Mouse (Mus musculus) CD4-positive, CD25-positive, alpha-beta regulatory T cell (primary cell): ENCODE data around the gene Cpne4. TPM values are rescaled to one million over a fixed set of nuclear protein-coding genes. Genes with fewer than 3 reads are reported as not detected.

Source experiments
- polyA plus RNA-seq: library from polyadenylated mRNA; unstranded; fragments of 100-300 nt; shearing (Covaris generic); gene quantifications from one replicate; pipeline ENCODE4 v1.2.1, GENCODE M21; 2017

Gene Cpne4
- polyA plus RNA-seq, result not detected

GRCm38 (mm10) chr9:104546986-104547385 is at the start of gene Cpne4:
Gene Cpne4 (plus strand): TSS chr9:104547286.

DNA sequence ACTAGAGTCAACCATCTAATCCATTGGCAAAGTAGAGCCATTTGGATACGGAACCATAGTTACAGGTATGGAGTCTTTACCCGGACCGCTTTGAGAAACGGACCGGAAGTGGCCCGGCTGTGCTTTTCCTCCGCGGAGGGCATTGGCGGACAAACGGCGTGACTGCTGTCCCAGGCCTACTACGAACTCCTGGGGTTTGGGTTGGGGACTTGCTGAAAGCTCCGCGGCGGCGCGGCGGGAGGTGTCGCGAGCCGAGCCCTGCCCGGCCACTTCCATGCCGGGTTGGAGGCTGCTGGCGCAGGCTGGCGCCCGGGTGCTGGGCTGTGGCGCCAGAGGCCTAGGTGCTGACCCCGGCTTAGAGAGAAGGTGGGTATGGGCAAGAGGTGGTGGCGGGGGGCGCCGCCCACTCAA is 506.1 kb downstream of the Cpne4 start, which contains the start of gene Mrpl3:
TSS of gene Mrpl3 (plus strand) at position 93 of the 411 bp plus-strand sequence.

Other genes starting within 250 kb of the Cpne4 start
- gene Acpp, start 209.5 kb upstream of the Cpne4 start, polyA plus RNA-seq, result 3.5 TPM